Mouse (Mus musculus): ENCODE measurements around the gene Fam207a. TPM values are rescaled to one million over a fixed set of nuclear protein-coding genes. Genes with fewer than 3 reads are reported as not detected.

Fam207a gene
- 2.2 and 5.9 TPM in 2 replicates for total RNA-seq (2015; ENCODE audit: low replicate concordance)
- 13.2 and 16.2 TPM in 2 replicates for total RNA-seq (2017; ENCODE audit: low replicate concordance)

DNA sequence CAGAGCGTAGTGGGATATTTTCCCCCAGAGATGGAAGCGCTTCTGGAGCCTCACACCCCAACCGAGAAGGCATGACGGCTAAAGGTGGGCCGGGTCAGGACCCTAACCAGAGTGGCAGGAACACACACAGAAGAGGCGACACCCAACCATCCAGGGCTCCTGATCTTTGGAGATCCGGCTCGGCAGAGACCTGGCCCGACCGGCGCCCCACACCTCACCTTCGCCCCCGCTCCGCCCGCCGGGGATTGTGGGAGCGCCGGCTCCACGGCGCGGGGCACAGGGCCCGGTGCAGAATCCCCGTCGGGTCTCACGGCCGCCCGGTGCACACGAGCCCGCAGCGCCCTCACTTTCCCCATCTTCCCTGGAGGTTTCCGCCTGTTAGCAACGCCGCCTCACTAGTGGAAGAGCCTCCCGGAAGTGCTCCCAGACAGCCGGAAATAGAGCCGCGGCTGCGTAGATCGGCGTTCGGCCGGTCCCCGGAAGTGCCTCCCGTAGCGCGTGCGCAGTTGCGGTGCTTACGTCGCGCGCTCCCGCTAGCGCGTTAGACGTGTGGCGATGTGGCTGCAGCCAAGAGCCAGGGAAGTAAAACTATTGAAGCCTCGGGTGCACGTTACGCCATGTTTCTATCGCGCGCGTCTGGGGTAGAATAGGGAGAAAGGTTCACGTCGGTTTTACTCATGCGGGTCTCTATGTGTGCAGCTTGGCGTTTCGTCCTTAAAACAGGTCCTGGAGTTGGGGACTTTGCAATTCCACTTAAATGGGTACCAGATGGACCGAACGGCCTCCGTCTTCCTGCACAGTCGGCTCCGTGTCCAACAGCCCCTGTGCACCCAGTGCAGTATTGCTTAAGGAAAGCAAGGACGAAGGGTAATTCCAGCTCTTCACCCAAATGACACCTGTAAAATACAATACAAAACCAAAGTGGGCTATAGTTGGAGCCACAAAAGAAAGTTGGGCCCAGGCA is at the start of gene Fam207a:
Gene Fam207a, minus strand, starts transcription at position 401 of the 964 bp plus-strand sequence.
- peak; percentile 96 for ATAC-seq (replicated peaks; ENCODE audit: low FRiP score, poor library complexity, severe bottlenecking)

DNA sequence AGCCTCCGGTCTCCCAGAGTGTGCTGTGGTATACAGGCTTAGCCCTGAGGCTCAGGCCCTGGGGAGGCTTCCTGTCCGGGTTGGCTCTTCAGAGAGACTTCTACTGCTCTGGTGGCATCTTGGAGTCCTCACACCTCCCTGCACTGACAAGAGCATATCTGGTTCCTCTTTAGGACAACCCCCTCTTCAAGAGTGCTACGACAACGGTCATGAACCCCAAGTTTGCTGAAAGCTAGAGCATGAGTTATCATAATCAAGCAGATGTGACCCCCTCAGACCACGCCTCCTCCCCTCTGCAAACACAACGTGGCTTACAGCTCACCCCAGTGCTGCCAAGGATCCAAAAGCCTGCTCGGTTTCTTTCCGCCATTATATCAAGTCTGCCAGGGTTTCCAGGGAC is 49.4 kb upstream of the Fam207a start:
- ATAC-seq (replicated peaks; ENCODE audit: low FRiP score, poor library complexity, severe bottlenecking), result no peak

DNA sequence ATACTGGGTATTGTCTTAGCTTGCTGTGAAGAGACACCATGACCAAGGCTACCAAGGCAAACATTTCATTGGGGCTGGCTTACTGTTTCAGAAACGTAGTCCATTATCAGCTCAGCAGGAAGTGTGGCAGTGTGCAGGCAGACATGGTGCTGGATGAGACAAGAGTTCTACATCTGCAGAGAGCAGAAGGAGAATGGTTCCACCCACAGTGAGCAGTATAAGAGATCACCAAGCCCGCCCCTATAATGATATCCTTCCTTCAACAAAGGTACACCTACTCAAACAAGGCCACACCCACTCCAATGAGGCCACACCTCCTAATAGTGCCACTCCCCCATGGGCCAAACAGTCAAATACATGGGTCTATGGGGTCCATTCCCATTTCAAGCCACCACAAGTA is 45.9 kb upstream of the Fam207a start:
- no peak for ATAC-seq (replicated peaks; ENCODE audit: low FRiP score, poor library complexity, severe bottlenecking)

DNA sequence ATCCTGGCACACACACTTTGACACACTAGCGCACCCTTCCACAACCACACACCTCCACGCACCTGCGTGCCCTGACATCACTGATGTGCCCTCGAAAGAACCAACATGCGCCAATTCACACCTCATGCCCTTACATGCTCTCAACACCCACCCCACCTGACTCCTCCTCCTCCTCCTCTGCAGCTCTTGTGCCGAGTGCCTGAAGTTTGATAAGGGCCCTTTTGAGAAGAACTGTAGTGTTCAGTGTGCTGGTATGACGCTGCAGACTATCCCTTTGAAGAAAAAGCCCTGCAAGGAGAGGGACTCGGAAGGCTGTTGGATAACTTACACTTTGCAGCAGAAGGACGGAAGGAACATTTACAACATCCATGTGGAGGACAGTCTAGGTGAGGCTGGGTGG is 45.2 kb upstream of the Fam207a start:
- ATAC-seq (replicated peaks; ENCODE audit: low FRiP score, poor library complexity, severe bottlenecking), result no peak

DNA sequence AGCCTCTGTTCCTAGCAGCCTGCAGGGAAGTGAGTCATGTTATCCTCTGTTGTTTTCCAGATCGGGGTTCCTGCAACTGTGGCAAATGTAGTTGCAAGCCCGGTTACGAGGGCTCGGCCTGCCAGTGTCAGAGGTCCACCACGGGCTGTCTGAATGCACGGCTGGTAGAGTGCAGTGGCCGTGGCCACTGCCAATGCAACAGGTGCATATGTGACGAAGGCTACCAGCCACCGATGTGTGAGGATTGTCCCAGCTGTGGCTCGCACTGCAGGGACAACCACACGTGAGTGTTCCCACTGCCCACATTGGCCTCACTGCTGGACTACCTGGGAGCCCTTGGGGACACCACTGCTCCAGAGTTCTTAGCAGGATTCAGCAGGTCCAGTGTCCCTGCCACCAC is 44.5 kb upstream of the Fam207a start:
- ATAC-seq (replicated peaks; ENCODE audit: low FRiP score, poor library complexity, severe bottlenecking), result no peak

DNA sequence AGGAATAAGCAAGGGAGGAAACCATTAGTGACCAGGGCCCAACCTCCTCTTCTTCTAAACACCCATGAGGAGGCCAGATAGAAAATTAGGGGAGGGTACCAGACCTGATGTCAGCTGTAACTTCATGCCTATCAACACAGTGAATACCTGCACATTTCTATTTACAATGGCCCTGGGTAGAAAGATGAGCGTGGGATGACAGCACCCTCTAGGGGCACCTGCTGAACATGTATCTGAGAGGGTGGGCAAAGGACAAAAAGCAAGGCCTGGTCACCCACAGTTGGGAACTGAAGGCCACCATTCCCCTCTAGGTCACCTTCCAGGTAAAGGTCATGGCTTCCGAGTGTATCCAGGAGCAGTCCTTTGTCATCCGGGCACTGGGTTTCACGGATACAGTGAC is 42.1 kb upstream of the Fam207a start:
- no peak for ATAC-seq (replicated peaks; ENCODE audit: low FRiP score, poor library complexity, severe bottlenecking)

DNA sequence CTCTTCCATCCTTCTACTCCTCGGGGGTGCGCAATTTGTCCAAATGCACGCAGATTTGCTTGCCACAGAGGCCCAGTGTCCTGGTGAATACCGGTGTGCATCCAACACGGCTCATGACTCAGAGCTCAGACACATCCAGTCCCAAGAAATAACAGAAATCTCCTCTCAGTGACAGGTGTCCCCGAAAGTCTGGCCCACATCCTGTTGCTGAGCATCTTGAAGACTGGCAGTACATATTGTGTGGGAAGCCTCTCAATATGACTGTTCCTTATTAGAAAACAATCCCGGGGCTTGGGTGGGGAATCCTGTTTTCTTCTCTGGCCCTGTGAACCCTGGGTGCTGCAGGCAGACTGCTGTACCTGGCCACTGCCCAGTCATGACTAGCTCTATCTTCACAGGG is 41.0 kb upstream of the Fam207a start:
- ATAC-seq (replicated peaks; ENCODE audit: low FRiP score, poor library complexity, severe bottlenecking), result no peak

DNA sequence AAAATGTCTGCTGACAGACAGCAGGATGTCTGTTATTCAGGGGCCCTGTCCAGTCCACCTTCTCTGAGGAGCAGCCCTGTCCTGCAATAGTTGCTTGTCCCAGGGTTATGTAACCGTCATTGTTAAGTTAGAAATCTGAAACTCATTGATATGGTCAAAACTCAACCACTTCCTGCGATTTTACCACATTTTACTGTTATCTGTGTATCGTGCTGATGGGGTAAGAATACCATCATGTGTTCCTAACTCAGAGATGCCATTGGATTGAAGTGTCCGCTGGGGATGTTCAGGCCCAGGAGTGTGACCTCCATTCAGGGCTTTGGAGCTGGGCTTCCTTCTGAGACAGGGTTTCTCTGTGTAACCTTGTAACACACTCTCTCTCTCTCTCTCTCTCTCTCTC is 39.3 kb upstream of the Fam207a start:
- ATAC-seq (replicated peaks; ENCODE audit: low FRiP score, poor library complexity, severe bottlenecking), result no peak

DNA sequence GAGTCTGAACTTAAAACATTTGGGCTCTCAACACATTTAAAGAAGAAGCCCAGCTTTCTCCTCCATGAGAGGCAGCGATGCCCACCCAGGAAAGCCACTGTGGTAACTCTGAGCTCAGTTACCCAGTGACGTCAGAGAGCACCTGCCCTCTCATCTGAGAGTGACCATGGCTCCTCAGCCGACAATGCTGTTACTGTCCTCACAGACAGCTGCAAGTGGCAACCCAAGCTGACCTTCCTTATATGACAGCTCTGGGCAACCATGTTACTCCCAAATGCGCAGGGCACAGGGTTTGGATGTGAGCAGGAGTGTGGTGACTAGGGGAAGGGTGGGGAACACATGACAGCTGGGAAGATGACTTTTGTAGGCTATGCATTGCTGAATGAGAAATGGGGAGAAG is 37.7 kb upstream of the Fam207a start:
- ATAC-seq (replicated peaks; ENCODE audit: low FRiP score, poor library complexity, severe bottlenecking), result no peak

DNA sequence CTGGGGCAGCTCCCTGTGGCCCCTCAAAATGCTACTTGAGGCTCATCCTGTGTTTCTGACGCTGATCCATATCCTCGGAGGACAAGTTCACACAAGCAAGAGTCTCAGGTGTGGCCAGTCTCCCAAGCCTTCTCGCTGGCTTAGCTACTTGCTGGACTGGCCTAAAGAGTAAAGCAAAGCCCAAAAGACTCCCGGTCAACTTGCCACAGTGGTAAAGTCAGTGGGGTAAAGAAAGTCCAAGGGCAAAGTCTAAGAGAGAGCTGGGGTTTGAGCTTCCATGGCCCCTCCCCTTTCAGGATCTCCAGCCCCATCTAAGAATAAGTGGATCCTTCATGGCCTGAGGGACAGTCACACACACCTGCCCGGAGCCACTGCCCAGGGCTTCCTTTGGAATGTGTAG is 36.6 kb upstream of the Fam207a start:
- ATAC-seq (replicated peaks; ENCODE audit: low FRiP score, poor library complexity, severe bottlenecking), result no peak; the same call in 1 of the 2 replicates

DNA sequence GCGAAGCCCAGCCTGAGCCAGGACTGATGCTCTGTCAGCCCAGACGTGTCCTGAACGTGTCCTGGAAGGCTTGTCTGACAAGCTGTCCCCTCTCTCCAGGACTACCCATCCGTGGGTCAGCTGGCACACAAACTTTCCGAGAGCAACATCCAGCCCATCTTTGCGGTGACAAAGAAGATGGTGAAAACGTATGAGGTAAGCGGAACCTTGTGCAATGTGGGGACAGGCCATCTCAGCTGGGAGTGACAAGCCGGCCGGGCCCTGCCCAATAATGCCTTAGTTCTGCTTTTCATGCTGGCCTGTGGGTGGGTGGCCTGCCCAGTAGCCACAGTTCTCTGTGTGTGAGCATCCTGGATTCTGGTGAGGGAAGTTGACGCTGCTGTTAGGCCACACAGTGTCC is 35.3 kb upstream of the Fam207a start:
- ATAC-seq (replicated peaks; ENCODE audit: low FRiP score, poor library complexity, severe bottlenecking), result no peak

DNA sequence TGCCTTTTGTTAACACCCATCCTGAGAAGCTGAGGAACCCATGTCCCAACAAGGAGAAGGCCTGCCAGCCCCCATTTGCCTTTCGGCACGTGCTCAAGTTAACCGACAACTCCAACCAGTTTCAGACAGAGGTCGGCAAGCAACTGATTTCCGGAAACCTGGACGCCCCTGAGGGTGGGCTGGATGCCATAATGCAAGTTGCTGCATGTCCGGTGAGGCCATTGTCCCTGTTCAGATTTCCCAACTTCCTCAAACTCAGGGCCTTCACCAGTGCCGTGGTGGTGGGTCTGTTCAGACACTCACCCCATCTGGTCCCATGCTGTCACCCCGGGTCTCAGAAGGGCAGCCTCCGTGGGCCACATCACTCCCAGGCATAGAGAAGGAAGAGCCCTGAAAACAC is 33.0 kb upstream of the Fam207a start:
- ATAC-seq (replicated peaks; ENCODE audit: low FRiP score, poor library complexity, severe bottlenecking), result no peak

DNA sequence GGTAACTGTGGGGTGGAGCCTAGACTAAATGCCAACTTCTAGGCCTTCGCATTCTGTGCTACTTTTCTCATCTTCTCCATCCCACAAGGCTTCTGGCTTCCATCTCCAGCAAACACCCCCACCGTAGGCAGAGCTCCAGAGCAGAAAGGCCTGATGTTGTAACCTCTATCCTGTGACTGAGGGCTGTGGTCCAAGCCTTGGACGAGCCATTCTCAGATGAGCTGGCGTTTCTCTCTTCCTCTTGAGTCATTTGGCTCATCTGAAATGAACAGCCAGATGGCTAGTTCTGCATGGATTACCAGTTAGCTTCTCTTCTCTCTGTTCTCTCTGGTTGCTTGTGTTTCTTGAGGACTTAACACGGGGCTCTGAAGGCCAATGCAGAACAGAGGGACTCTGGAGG is 29.3 kb upstream of the Fam207a start:
- no peak for ATAC-seq (replicated peaks; ENCODE audit: low FRiP score, poor library complexity, severe bottlenecking)

DNA sequence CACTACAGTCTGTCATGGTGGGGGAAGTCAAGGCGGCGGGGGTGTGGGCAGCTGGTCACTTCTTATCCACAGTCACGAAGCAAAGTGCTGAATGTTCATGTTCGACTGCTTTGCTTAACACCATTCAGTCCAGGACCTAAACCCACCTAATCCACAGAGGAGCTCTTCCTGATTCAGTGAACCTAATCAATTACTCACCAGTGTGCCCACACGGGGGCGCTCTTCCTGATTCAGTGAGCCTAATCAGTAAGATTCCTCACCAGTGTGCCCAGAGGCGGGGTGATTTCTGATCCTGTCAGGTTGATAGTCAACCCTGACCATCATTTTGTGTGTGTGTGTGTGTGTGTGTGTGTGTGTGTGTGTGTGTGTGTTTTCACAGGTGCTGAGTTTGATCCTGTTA is 27.6 kb upstream of the Fam207a start:
- 0 out of 2 replicates have a peak, but pooled peaks have one; percentile 20 for ATAC-seq (replicated peaks; ENCODE audit: low FRiP score, poor library complexity, severe bottlenecking)

DNA sequence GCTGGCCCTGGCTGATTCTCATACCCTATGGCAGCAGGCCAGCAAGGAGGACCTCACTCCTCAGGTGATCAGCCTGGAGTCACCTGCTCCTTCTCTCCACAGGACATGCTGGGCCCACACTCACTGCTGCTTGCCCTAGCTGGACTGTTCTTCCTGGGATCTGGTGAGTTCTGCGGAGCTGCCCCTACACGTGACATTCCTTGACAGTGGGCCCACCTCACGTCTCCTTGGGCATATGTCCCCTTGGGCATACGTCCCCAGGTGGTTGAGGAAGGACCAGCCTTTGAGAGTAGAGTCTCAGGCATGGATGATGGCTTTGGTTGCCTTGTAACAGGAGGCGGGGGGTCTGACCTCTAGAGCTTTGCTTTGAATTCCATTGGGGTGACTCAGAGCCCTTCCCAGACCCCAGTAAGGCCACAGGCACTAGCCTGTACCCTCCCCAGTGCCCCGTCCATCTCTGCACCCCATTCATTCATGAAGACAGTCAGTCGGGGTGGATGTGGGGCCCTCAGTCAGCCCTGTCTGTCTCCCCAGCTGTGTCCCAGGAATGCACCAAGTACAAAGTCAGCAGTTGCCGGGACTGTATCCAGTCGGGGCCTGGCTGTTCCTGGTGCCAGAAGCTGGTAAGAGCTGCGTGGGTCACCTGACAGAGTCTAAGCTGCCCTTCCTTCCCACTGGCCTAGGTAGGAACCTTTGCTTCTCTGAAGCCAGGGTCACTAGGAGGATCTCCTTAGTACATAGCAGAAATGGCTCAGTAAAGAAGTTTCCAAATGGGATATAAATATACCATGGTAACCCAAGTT is 26.5 kb upstream of the Fam207a start:
- no peak for ATAC-seq (replicated peaks; ENCODE audit: low FRiP score, poor library complexity, severe bottlenecking)

DNA sequence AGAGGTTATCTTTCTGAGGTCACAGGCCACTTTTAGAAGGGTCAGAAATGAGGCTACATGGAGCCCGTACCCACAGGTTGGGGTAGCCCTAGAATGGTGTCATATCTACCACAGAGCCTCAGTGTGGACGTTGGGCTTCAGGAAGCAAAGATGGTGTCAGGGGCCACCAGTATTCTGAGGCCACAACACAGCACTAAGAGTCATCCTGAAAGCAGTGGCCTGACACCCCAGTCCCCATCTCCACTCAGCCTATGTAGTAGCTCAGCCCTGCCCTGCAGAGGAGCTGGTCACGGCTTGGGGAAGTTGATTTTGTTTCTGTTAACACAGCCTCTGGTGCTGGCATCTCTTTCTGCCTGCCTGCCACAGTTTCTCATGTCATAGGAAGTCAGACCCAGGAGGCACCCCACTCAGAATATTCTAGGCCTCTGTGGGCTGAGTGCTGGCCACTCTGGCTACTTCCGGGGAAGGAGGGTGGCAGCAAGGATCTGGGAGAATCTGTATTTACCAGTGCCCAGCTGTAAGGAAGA is 25.1 kb upstream of the Fam207a start:
- no peak for ATAC-seq (replicated peaks; ENCODE audit: low FRiP score, poor library complexity, severe bottlenecking)

DNA sequence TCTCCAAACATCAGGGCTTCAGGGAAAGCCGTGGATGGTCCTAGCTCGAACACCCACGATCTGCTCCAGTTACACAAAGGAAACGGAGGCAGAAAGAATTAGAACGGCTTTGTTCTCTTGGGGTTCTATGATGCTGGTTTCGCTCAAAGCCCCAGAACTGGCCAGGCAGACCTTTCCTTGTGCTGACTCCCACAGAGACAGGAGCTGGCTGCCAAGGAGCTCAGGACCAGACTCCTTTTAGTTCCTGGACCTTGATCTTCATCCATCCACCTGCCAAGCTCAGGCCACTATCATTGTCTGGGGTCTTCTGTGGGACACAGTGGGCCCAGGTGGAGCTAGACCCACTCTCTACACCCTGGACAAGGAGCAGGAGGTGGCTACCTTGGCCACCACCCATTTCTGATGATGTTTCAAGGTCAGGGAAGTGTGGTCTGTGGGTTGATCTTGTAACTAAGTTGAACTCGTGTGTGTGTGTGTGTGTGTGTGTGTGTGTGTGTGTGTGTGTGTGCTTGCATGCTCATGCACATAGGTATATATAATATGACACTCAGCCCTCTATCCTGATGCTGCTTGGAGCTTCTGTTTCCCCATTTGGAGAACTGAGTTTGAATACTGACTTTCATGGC is 23.8 kb upstream of the Fam207a start:
- no peak for ATAC-seq (replicated peaks; ENCODE audit: low FRiP score, poor library complexity, severe bottlenecking)

DNA sequence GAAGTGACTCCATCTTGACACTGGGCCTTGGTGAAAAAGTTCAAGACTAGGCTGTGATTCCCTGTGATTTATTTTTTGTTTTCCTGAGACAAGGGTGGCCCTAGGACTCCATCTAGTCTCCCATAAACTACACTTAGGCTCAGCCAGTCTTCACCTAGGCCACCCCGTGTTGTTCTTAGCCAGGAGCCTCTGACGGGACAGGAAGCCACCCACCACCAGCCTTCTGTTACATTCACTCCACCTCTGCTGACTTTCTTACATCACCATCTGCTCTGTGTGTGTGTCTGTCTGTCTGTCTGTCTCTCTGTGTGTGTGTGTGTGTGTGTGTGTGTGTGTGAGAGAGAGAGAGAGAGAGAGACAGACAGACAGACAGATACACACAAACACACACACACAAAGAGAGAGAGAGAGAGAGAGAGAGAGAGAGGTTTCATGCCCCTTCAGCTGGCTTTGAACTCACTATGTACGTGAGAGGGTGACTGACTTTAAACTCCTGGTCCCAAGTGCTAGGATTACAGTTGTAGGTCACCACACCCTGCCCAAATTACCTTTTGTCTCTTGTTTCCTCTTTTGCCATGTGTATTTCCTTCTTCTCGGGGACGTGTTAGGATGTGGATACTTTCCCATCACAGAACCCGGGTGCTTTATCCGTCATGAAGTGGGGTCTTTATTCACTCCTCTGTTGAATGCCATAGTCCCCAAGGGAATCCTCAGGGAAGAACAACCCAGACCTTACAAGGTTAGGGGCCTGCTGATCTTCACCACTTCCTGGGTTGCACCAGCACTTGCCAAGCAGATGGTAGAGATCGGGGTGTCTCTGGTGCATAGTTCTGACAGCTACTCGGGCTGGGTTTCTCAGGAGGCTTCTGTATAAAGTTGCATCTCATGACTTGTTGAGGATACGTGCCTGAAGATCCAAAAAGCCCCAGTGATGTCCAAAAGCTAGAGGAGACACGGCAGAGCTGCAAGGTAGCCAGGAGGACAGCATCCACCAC is 21.9 kb upstream of the Fam207a start:
- no peak for ATAC-seq (replicated peaks; ENCODE audit: low FRiP score, poor library complexity, severe bottlenecking)

DNA sequence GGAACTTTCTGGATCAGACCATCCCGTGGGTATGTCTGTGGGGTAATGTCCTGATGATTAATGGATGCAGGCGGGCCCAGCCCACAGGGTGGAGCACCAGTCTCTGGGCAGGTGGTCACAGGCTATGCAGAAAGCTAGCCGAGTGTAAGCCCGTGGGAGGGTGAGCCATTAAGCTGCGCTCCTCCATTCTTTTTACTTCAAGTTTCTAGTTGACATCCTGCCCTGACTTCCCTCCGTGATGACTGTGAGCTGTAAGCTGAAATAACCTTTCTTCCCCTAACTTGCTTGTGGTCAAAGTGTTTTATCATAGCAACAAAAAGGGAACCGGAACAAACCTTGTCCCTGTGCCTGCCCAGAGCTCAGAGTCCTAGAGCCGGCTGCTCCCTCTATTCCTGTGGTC is 21.1 kb upstream of the Fam207a start:
- no peak for ATAC-seq (replicated peaks; ENCODE audit: low FRiP score, poor library complexity, severe bottlenecking)

All from erythroid progenitor cell, adult 5-6 weeks (primary cell).